Mouse (Mus musculus): Measurements from ENCODE around the gene Aurka.

Aurka gene

GRCm38 (mm10) chr2:172381898-172382297 is 11.6 kb upstream of the Aurka start:
- no peak for DNase-seq (ENCODE audit: low spot score in 2 of 2)

GRCm38 (mm10) chr2:172381341-172381740 is 11.0 kb upstream of the Aurka start:
- DNase-seq (ENCODE audit: low spot score in 2 of 2), result no peak

- DNase-seq (ENCODE audit: low spot score in 2 of 2), result no peak
Observed at GRCm38 (mm10) chr2:172380513-172380912, 10.2 kb upstream of the Aurka start.

- DNase-seq (ENCODE audit: low spot score in 2 of 2), result peak in 1 of 2 experiments; percentile 46
Observed at GRCm38 (mm10) chr2:172378332-172378731, 8.0 kb upstream of the Aurka start.

GRCm38 (mm10) chr2:172376999-172377515 is 6.7 kb upstream of the Aurka start:
- DNase-seq (ENCODE audit: low spot score in 2 of 2), result no peak

- DNase-seq (ENCODE audit: low spot score in 2 of 2), result no peak
Observed at GRCm38 (mm10) chr2:172376551-172376950, 6.2 kb upstream of the Aurka start.

GRCm38 (mm10) chr2:172371258-172371657 is 923 bp upstream of the Aurka start:
- DNase-seq (ENCODE audit: low spot score in 2 of 2), result no peak

- no peak for DNase-seq (ENCODE audit: low spot score in 2 of 2)
Observed at GRCm38 (mm10) chr2:172363176-172363575, 7.2 kb downstream of the Aurka start.

GRCm38 (mm10) chr2:172355833-172356232 is 14.5 kb downstream of the Aurka start:
- DNase-seq (ENCODE audit: low spot score in 2 of 2), result no peak

- DNase-seq (ENCODE audit: low spot score in 2 of 2), result no peak
Observed at GRCm38 (mm10) chr2:172354761-172355160, 15.6 kb downstream of the Aurka start.

- no peak for DNase-seq (ENCODE audit: low spot score in 2 of 2)
Observed at GRCm38 (mm10) chr2:172353218-172353617, 17.1 kb downstream of the Aurka start.

- DNase-seq (ENCODE audit: low spot score in 2 of 2), result no peak
Observed at GRCm38 (mm10) chr2:172350773-172351172, 19.6 kb downstream of the Aurka start.

- DNase-seq (ENCODE audit: low spot score in 2 of 2), result no peak
Observed at GRCm38 (mm10) chr2:172349776-172350175, 20.6 kb downstream of the Aurka start.

GRCm38 (mm10) chr2:172348297-172348950 is 21.9 kb downstream of the Aurka start:
- DNase-seq (ENCODE audit: low spot score in 2 of 2), result peak in 1 of 2 experiments; percentile 24

- no peak for DNase-seq (ENCODE audit: low spot score in 2 of 2)
Observed at GRCm38 (mm10) chr2:172346933-172347611, 23.3 kb downstream of the Aurka start.

GRCm38 (mm10) chr2:172346034-172346929 is 24.1 kb downstream of the Aurka start:
- peak; percentile 18 to 19 for DNase-seq (ENCODE audit: low spot score in 2 of 2)

- DNase-seq (ENCODE audit: low spot score in 2 of 2), result peak; percentile 90 to 95
Observed at GRCm38 (mm10) chr2:172345258-172345738, 25.0 kb downstream of the Aurka start, which contains the start of gene Fam210b. Fam210b (plus strand) TSS chr2:172345565.

- no peak for DNase-seq (ENCODE audit: low spot score in 2 of 2)
Observed at GRCm38 (mm10) chr2:172344669-172345068, 25.7 kb downstream of the Aurka start.

- DNase-seq (ENCODE audit: low spot score in 2 of 2), result no peak
Observed at GRCm38 (mm10) chr2:172343751-172344150, 26.6 kb downstream of the Aurka start.

GRCm38 (mm10) chr2:172341606-172342005 is 28.7 kb downstream of the Aurka start:
- no peak for DNase-seq (ENCODE audit: low spot score in 2 of 2)

- no peak for DNase-seq (ENCODE audit: low spot score in 2 of 2)
Observed at GRCm38 (mm10) chr2:172340936-172341335, 29.4 kb downstream of the Aurka start.
